Mouse (Mus musculus): ENCODE results near the gene Clpx. TPM values are rescaled to one million over a fixed set of nuclear protein-coding genes. Genes with fewer than 3 reads are reported as not detected.

Clpx gene
- polyA plus RNA-seq, 2 experiments = 10.3 to 29.5 TPM

- H3K4me3 ChIP-seq (ENCODE audit: insufficient read depth in 1 of 2, low read depth in 2 of 2, low read length in 2 of 2) = no peak overlapping the region
- H3K4me1 ChIP-seq (replicated peaks; ENCODE audit: control insufficient read depth in 2 of 2, insufficient read depth in 2 of 2, low read length in 1 of 2) = peaks cover 2 to 6% of the 10 kb centered on the region in 2 experiments; a peak in 1 of 4 replicates
- no peaks in the 10 kb centered on the region for H3K27me3 ChIP-seq (ENCODE audit: control insufficient read depth, insufficient read depth, low read length)
- ATAC-seq (ENCODE audit: insufficient read depth) (no peak), DNase-seq (ENCODE audit: low read depth in 3 of 3, low spot score in 3 of 3) (no peak)
- peaks cover 32% of the 10 kb centered on the region for H3K36me3 ChIP-seq (replicated peaks; ENCODE audit: control insufficient read depth, insufficient read depth, low read depth)
- TF ChIP-seq CTCF (IDR thresholded peaks at IDR 0.05; ENCODE audit: low read depth) = no peak
- WGBS (ENCODE audit: insufficient replicate concordance) = 86% methylated on average over 3 of the region's 3 CpGs
- H3K9ac ChIP-seq (replicated peaks) = no peak overlapping the region
- no peak overlapping the region for H3K27ac ChIP-seq
- H3K9me3 ChIP-seq (ENCODE audit: control insufficient read depth, low read length) = no peaks in the 10 kb centered on the region
- H3K4me2 ChIP-seq (ENCODE audit: low read depth) = no peak overlapping the region
Observed at GRCm38 (mm10) chr9:65298761-65299160, 4.7 kb downstream of the Clpx start.

DNA sequence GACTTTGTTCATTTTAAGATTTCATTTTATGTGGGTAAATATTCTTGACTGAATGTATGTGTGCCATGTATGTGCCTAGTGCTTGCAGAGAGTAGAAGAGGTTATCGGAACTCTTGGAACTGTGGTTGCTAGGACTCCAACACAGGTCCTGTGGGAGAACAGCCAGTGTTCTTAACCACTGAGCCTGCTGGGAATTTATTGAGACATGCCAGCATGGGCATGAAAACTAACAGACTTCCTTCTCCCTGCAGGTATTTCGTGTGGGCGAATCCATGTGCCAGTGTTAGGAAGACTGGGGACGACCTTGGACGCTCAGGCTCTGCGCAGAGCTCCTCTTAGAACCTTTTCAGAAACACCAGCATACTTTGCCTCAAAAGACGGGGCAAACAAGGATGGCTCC is 5.6 kb downstream of the Clpx start:
- TF ChIP-seq EP300 (IDR thresholded peaks at IDR 0.05; ENCODE audit: low read depth) (no peak), CTCF (IDR thresholded peaks at IDR 0.05; ENCODE audit: low read depth) (no peak)
- Histone ChIP-seq H3K9me3 (ENCODE audit: control insufficient read depth, low read length) (no peaks in the 10 kb centered on the region), H3K36me3 (replicated peaks; ENCODE audit: control insufficient read depth, insufficient read depth, low read depth) (peaks cover 32% of the 10 kb centered on the region), H3K27me3 (ENCODE audit: control insufficient read depth, insufficient read depth, low read length) (no peaks in the 10 kb centered on the region), H3K4me1 (replicated peaks; ENCODE audit: control insufficient read depth in 2 of 2, insufficient read depth in 2 of 2, low read length in 1 of 2) (peaks cover 2 to 6% of the 10 kb centered on the region in 2 experiments; a peak in 1 of 4 replicates), H3K4me2 (ENCODE audit: low read depth) (no peak overlapping the region), H3K9ac (replicated peaks) (no peak overlapping the region), H3K27ac (no peak overlapping the region), H3K4me3 (ENCODE audit: insufficient read depth in 1 of 2, low read depth in 2 of 2, low read length in 2 of 2) (no peak overlapping the region)
- no peak for ATAC-seq (ENCODE audit: insufficient read depth)
- no peak for DNase-seq (ENCODE audit: low read depth in 3 of 3, low spot score in 3 of 3)
- WGBS (ENCODE audit: insufficient replicate concordance) = 87% methylated on average over 7 of the region's 7 CpGs

DNA sequence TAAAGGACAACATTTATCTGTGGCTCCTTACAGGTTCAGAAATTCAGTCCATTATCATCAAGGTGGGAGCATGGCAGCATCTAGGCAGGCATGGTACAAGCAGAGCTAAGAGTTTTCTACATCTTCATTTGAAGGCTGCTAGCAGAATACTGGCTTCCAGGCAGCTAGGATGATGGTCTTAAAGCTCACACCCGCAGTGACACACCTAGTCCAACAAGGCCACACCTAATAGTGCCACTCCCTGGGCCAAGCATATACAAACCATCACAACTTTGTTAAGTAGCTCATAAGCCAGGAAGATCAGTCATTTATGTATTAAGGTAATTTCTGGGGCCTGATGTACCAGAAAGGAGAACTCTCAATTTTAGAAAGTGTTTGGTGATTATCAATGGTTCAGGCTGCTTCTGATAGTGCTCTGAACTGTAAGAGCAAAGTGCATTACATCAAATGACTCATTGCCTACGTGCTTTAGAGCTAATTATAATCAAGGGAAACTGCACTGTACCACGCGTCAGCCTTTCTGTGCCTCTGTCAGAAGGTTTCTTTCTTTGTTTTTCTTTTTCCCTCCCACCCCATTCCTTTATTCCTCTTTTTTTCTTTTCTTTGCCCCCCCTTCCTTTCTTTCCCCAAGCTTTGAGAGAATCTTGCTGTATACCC is 8.4 kb downstream of the Clpx start:
- H3K9ac ChIP-seq (replicated peaks) = no peak overlapping the region
- H3K4me2 ChIP-seq (ENCODE audit: low read depth) = no peak overlapping the region
- no peaks in the 10 kb centered on the region for H3K9me3 ChIP-seq (ENCODE audit: control insufficient read depth, low read length)
- H3K27ac ChIP-seq = no peak overlapping the region
- no peaks in the 10 kb centered on the region for H3K27me3 ChIP-seq (ENCODE audit: control insufficient read depth, insufficient read depth, low read length)
- WGBS (ENCODE audit: insufficient replicate concordance) = 86% methylated on average over 4 of the region's 4 CpGs
- no peak overlapping the region for H3K4me3 ChIP-seq (ENCODE audit: insufficient read depth in 1 of 2, low read depth in 2 of 2, low read length in 2 of 2)
- ATAC-seq (ENCODE audit: insufficient read depth) (no peak), DNase-seq (ENCODE audit: low read depth in 3 of 3, low spot score in 3 of 3) (no peak)
- peaks cover 32% of the 10 kb centered on the region for H3K36me3 ChIP-seq (replicated peaks; ENCODE audit: control insufficient read depth, insufficient read depth, low read depth)
- H3K4me1 ChIP-seq (replicated peaks; ENCODE audit: control insufficient read depth in 2 of 2, insufficient read depth in 2 of 2, low read length in 1 of 2) = no peaks in the 10 kb centered on the region
- TF ChIP-seq CTCF (IDR thresholded peaks at IDR 0.05; ENCODE audit: low read depth) = no peak
- TF ChIP-seq EP300 (IDR thresholded peaks at IDR 0.05; ENCODE audit: low read depth) = no peak

- no peak overlapping the region for H3K4me3 ChIP-seq (ENCODE audit: insufficient read depth in 1 of 2, low read depth in 2 of 2, low read length in 2 of 2)
- 87% methylated on average over 4 of the region's 4 CpGs for WGBS (ENCODE audit: insufficient replicate concordance)
- no peaks in the 10 kb centered on the region for H3K27me3 ChIP-seq (ENCODE audit: control insufficient read depth, insufficient read depth, low read length)
- no peak overlapping the region for H3K4me2 ChIP-seq (ENCODE audit: low read depth)
- no peak overlapping the region for H3K9ac ChIP-seq (replicated peaks)
- ATAC-seq (ENCODE audit: insufficient read depth) = no peak
- DNase-seq (ENCODE audit: low read depth in 3 of 3, low spot score in 3 of 3) = no peak
- peaks cover 36% of the 10 kb centered on the region for H3K36me3 ChIP-seq (replicated peaks; ENCODE audit: control insufficient read depth, insufficient read depth, low read depth)
- H3K27ac ChIP-seq = no peak overlapping the region
- no peaks in the 10 kb centered on the region for H3K4me1 ChIP-seq (replicated peaks; ENCODE audit: control insufficient read depth in 2 of 2, insufficient read depth in 2 of 2, low read length in 1 of 2)
- TF ChIP-seq CTCF (IDR thresholded peaks at IDR 0.05; ENCODE audit: low read depth) = no peak
- no peak for TF ChIP-seq EP300 (IDR thresholded peaks at IDR 0.05; ENCODE audit: low read depth)
- no peaks in the 10 kb centered on the region for H3K9me3 ChIP-seq (ENCODE audit: control insufficient read depth, low read length)
Observed at GRCm38 (mm10) chr9:65303586-65303985, 9.5 kb downstream of the Clpx start.

DNA sequence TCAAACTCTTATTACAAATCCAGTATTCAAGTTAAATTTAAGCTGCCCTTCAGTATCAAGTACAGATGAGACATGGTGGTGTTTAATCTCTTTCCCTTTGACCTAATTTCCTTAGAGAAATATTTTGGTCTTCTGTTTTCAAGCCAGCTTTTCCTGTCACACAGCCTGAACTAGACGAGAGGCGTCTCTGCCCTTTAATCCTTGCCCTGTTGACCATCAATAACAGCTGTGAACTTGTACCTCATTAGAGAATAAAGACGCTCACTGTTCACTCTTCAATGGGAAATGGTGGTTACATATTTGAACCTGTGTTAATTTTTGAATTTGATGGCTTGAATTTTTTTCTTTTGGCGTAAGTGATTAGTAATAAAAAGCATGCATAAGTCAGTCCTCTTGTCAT is 10.2 kb downstream of the Clpx start:
- Histone ChIP-seq H3K27ac (no peak overlapping the region), H3K4me1 (replicated peaks; ENCODE audit: control insufficient read depth in 2 of 2, insufficient read depth in 2 of 2, low read length in 1 of 2) (no peaks in the 10 kb centered on the region), H3K4me2 (ENCODE audit: low read depth) (no peak overlapping the region), H3K4me3 (ENCODE audit: insufficient read depth in 1 of 2, low read depth in 2 of 2, low read length in 2 of 2) (no peak overlapping the region), H3K9me3 (ENCODE audit: control insufficient read depth, low read length) (no peaks in the 10 kb centered on the region), H3K36me3 (replicated peaks; ENCODE audit: control insufficient read depth, insufficient read depth, low read depth) (peaks cover 40% of the 10 kb centered on the region), H3K27me3 (ENCODE audit: control insufficient read depth, insufficient read depth, low read length) (no peaks in the 10 kb centered on the region), H3K9ac (replicated peaks) (no peak overlapping the region)
- ATAC-seq (ENCODE audit: insufficient read depth) (no peak), DNase-seq (ENCODE audit: low read depth in 3 of 3, low spot score in 3 of 3) (no peak)
- no peak for TF ChIP-seq EP300 (IDR thresholded peaks at IDR 0.05; ENCODE audit: low read depth)
- TF ChIP-seq CTCF (IDR thresholded peaks at IDR 0.05; ENCODE audit: low read depth) = no peak
- WGBS (ENCODE audit: insufficient replicate concordance) = 86% methylated on average over 4 of the region's 4 CpGs

Measured in liver, embryonic 14.5 days (tissue).